Mouse (Mus musculus) gastrocnemius, postnatal 36 days (tissue): ENCODE data around the gene Cd6. TPM values are rescaled to one million over a fixed set of nuclear protein-coding genes. Genes with fewer than 3 reads are reported as not detected.

Source experiments
- DNase-seq, 2 experiments: peaks; one replicate each; pipeline ENCODE4 v3.0.0; 2022
- intact Hi-C: fragments of 180-260 bp; cut with DNase I; formaldehyde crosslinking; loops from one replicate; pipeline ENCODE4 v1.15.1; 2025
- total RNA-seq, 2 experiments: library from RNA; stranded (reverse); gene quantifications; 2 replicates each; pipeline ENCODE4 v1.2.3; 2021

Gene Cd6
- total RNA-seq, 2 experiments from 2014 or later = 0.87 TPM; not detected in 1

- intact Hi-C loops = no loop called here
- no peak for DNase-seq
These were observed 9.4 kb upstream of the Cd6 start, which contains the start of gene Slc15a3 for GRCm38 (mm10) chr19:10839010-10839892. Gene Slc15a3, plus strand, starts transcription at chr19:10839727.

DNA sequence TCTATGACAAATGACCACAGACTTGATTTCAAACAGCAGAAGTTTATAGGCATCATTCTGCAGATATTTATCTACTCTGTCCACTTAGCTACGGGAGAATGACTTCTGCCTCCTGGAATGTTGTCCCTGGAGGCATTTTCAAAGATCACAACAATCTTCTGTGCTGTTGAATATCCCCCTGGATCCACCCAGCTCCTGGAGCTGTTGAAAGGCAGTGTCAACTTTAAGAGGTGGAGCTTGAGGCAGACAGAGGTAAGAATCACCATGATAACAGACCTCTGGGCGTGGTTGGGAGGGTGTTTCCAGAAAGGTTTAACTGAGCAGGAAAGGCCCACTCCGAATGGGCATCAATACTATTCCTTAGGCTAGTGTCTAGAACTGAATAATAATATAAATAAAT is 5.8 kb upstream of the Cd6 start:
- no peak for DNase-seq
- intact Hi-C loops = no loop called here

DNA sequence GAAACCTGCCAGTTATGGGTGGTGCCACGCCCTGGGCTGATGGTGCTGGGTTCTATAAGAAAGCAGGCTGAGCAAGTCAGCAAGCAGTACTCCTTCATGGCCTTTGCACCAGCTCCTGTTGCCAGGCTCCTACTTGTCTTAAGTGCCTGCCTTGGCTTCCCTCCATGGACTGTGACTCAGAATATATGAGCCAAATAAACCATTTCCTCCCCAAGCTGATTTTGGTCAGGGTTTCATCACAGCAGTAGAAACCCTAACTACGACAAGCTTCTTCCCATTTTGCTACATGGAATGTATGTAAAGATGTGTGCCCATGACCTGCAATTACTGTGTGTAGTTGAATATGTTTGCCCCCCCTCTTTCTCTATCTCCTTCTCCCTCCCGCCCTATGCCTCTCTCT is 3.8 kb upstream of the Cd6 start:
- no peak for DNase-seq

GRCm38 (mm10) chr19:10832030-10832429 is 2.2 kb upstream of the Cd6 start:
- intact Hi-C loops = no loop called here

More for the DNA sequence above, 3.8 kb upstream of the Cd6 start:
- intact Hi-C loops = no loop called here

GRCm38 (mm10) chr19:10831424-10831823 is 1.6 kb upstream of the Cd6 start:
- intact Hi-C loops = no loop called here
- peak; percentile 45 to 50 for DNase-seq

More at GRCm38 (mm10) chr19:10832030-10832429, 2.2 kb upstream of the Cd6 start:
- no peak for DNase-seq

DNA sequence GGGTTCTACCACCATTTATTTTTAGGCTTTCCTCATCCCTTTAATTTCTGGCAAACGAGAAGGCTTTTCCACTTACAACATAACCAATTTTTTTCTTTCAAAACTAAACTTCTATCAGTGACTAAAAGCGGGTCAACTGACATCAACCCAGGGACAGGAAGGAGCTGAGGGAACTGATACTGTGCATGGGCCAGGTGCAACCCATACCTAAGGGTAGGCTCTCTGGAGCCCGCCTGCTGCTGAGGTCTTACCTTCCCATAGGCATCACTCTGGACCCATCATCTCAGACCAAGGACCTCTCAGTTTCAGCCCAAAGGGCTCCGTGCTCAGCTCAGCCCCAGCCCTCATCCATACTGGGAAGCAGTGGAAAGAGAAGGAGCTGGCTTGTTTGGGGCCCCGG is 1.5 kb downstream of the Cd6 start:
- no peak for DNase-seq
- intact Hi-C loops = loop anchor here (2.0 kb wide), 1 partner anchor 110 kb away; no protein-coding TSS in a partner anchor

DNA sequence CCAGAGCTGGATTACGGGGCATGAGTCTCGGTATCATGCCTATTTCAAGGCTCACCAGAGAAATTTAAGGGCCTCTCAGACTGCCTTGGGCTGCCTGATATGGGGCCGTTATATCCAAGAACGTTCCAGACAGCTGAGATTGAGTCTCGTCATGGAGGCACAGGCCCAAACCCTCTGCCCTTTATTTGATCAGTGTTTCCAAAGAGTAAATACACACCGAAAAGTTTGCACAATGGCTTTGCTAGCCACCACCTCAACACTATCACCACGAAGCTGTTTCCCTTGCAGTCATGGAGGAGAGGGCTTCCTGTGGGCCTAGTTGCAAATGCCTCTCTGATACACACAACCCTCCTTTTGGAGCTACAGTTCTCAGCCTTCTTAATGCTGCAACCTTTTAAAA is 5.8 kb downstream of the Cd6 start:
- intact Hi-C loops = no loop called here
- DNase-seq = no peak

- intact Hi-C loops = no loop called here
- DNase-seq = no peak
These were observed 7.3 kb downstream of the Cd6 start for GRCm38 (mm10) chr19:10822534-10822933.

DNA sequence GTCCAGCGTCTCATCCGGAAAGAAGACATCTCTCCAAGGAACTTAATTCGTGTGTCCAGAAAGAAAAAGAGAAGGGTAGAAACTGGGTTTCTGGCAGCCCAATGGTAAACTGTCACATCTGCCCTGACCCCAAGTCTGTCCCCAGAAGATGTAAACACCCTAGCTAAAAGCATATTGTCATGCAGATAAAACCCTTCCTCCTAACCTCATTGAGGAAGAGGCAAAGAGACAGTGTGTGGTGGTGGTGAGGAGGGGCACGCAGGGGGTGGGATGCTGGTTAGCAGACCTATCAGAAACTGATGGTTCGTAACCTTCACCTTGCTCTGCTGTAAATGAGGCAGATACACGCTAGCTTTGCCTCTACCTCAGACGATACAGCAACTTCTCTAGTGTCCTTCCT is 8.5 kb downstream of the Cd6 start:
- DNase-seq = no peak
- intact Hi-C loops = no loop called here

DNA sequence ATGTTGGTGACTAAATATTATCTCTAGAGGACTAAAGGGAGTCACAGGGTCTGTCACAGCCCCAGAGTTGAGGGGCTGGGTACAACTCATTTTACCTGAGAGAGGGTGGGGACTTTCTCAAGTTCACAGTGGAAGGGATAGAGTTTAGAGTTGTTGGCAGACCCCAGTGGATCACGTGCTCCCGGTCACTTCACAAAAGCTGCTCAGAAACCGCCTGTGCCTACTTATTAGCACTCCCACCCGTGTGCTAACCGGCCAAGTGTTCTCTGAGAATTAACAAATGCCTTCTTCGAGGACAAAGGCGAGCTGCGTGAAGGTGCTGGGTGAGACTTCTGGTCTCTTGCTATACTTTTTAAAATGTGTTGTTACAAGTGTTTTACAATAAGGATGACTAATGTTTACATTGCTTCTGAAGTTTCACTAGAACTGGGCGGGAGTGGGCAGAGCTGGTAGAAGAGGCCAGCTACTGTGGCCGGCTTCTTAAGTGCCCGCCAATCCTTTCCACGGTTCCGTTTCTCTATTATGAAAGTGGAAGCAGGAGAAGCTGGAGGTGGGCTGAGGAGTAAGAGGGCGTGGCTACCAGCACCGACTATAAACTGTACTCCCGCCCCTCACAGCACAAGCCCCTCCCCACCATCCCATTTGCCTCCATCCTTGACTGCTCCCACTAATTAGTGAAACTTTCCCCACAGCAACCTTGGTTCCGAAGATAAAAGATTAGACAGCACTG is 11.5 kb downstream of the Cd6 start:
- intact Hi-C loops = no loop called here
- DNase-seq = no peak

DNA sequence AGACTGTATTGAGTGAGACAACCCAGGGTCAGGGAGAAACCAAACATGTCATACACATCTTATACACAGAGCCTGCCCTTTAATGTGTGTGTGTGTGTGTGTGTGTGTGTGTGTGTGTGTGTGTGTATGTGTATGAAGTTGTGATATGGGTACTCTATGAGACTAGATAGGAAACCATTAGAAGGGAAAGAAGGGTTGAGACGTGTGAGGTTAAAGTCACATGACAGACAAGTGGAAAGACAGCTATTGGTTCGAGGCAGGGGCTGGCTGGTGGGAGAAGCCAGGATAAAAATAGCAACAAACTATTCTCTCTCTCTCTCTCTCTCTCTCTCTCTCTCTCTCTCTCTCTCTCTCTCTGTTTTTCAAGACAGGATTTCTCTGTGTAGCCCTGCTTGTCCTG is 13.4 kb downstream of the Cd6 start:
- intact Hi-C loops = no loop called here
- no peak for DNase-seq

GRCm38 (mm10) chr19:10815871-10816270 is 14.0 kb downstream of the Cd6 start:
- no peak for DNase-seq
- intact Hi-C loops = no loop called here

DNA sequence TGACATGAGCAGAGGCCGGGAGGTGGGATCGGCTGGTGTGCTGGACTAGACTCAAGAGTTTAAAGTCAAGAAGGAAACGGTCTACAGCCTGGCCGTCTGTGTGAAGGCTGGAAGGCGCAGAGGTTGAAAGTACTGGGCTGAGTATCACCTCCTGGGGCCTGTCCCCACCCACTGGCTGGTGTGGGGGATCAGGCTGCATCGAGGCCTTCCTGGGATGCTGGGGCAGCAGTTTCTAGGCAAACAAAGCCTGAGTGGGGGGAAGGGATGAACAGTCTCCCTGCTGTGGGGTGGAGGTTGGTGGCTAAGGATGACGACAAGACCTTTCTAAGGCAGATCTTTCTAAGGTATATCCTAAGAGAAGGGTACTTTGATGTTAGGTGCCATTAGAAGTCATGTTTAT is 16.0 kb downstream of the Cd6 start:
- no peak for DNase-seq
- intact Hi-C loops = no loop called here

- DNase-seq = no peak
- intact Hi-C loops = no loop called here
These were observed 16.8 kb downstream of the Cd6 start for GRCm38 (mm10) chr19:10813039-10813438.

DNA sequence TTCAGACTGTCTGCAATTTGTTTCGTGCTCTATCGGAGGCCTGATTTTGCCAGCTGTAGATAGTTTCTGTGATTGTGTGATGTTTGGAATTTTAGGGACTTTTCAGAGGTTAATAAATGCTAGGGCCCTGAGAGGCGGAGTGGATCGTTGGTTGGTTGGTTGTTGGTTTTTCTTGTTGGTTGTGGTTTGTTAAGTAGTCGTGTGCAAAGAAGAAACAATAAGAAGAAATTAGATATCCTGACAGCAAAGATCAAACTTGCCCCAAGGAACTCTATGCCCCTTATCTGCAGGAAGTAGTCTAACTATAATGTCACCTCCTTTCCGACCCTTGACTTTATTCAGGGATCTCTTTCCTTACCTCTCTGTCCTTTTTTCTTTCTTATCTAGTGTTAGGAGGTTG is 18.4 kb downstream of the Cd6 start:
- no peak for DNase-seq
- intact Hi-C loops = no loop called here

DNA sequence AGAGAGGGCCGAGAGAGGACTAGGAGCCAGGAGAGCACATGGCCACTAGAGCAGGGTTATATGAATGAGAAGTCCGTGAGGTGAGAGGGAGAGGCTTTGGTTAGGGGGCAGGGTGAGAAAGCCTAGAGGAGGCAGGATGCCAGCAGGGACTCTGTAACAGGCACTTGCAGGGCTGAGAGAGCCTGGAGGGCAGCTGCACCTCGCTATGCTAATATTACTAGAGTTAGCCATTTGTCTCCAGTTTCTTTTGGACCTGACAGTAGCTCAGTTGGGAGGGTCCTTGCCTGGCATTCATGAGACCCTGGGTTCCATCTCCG is 19.7 kb downstream of the Cd6 start:
- intact Hi-C loops = no loop called here
- DNase-seq = no peak

- DNase-seq = no peak
- intact Hi-C loops = no loop called here
These were observed 20.3 kb downstream of the Cd6 start for GRCm38 (mm10) chr19:10809428-10810175.

- no peak for DNase-seq
- intact Hi-C loops = no loop called here
These were observed 21.2 kb downstream of the Cd6 start for GRCm38 (mm10) chr19:10808524-10809233.

GRCm38 (mm10) chr19:10805661-10806285 is 24.1 kb downstream of the Cd6 start:
- intact Hi-C loops = no loop called here
- no peak for DNase-seq
